Mouse (Mus musculus) erythroid progenitor cell, adult 5-6 weeks (primary cell): ENCODE measurements around the gene Gdpd5. TPM values are rescaled to one million over a fixed set of nuclear protein-coding genes. Genes with fewer than 3 reads are reported as not detected.
"Not testable (repeated sequence)": the region's sequence is repeated elsewhere in the genome, so short reads cannot be mapped to it uniquely, and the experiment has no call there.

Experiments used
- ATAC-seq: replicated peaks from 2 replicates; pipeline ENCODE4 v1.8.0; 2016; ENCODE audit warnings: moderate number of reproducible peaks, mild to moderate bottlenecking, moderate TSS enrichment, inconsistent platforms; ENCODE audit not compliant: poor library complexity, low FRiP score, severe bottlenecking
- total RNA-seq, 2 experiments: library from RNA; stranded (forward) in 1 of 2; stranded (reverse) in 1 of 2; fragments of 150-400 nt in 1 of 2; fragments of 186-747, 209-891 nt in 1 of 2; gene quantifications; 2 replicates each; pipeline versions ENCODE4 v1.2.3 to v1.2.4; 2015 to 2017; ENCODE audit warnings: low replicate concordance in 2 of 2

Gdpd5 gene
- total RNA-seq, 2 experiments from 2014 or later: not detected

- ATAC-seq: no peak
Measured at GRCm38 (mm10) chr7:99469680-99470405, 88.6 kb downstream of the Gdpd5 start.

- ATAC-seq: no peak
Measured at GRCm38 (mm10) chr7:99471578-99471977, 90.4 kb downstream of the Gdpd5 start.

- ATAC-seq: peak; percentile 58
Measured at GRCm38 (mm10) chr7:99473638-99474407, 92.6 kb downstream of the Gdpd5 start.

GRCm38 (mm10) chr7:99474836-99475561, 93.8 kb downstream of the Gdpd5 start:
- peak; percentile 88 for ATAC-seq

GRCm38 (mm10) chr7:99475562-99475911, 94.3 kb downstream of the Gdpd5 start:
- ATAC-seq: no peak

GRCm38 (mm10) chr7:99476558-99477114, 95.4 kb downstream of the Gdpd5 start:
- no peak for ATAC-seq

- ATAC-seq: no peak
Measured at GRCm38 (mm10) chr7:99477235-99477634, 96.0 kb downstream of the Gdpd5 start.

GRCm38 (mm10) chr7:99482637-99483036, 101.4 kb downstream of the Gdpd5 start:
- ATAC-seq: 0 out of 2 replicates have a peak, but pooled peaks have one; percentile 1

GRCm38 (mm10) chr7:99483271-99483923, 102.2 kb downstream of the Gdpd5 start, which contains the start of gene Rps3:
Gene Rps3, minus strand, starts transcription at chr7:99483738.
- peak; percentile 96 for ATAC-seq

GRCm38 (mm10) chr7:99483924-99484319, 102.7 kb downstream of the Gdpd5 start:
- peak; percentile 4; the same call in 1 of the 2 replicates for ATAC-seq

- no peak for ATAC-seq
Measured at GRCm38 (mm10) chr7:99484679-99485078, 103.5 kb downstream of the Gdpd5 start.

- no peak for ATAC-seq
Measured at GRCm38 (mm10) chr7:99489708-99490107, 108.5 kb downstream of the Gdpd5 start.

GRCm38 (mm10) chr7:99499128-99499527, 117.9 kb downstream of the Gdpd5 start:
- ATAC-seq: no peak

GRCm38 (mm10) chr7:99500201-99500600, 119.0 kb downstream of the Gdpd5 start:
- ATAC-seq: peak; percentile 86

- ATAC-seq: peak; percentile 80
Measured at GRCm38 (mm10) chr7:99500655-99501054, 119.4 kb downstream of the Gdpd5 start.

- peak; percentile 84 for ATAC-seq
Measured at GRCm38 (mm10) chr7:99501148-99501547, 119.9 kb downstream of the Gdpd5 start.

- no peak for ATAC-seq
Measured at GRCm38 (mm10) chr7:99504556-99504955, 123.3 kb downstream of the Gdpd5 start.

- not testable (repeated sequence) for ATAC-seq
Measured at GRCm38 (mm10) chr7:99508187-99508586, 127.0 kb downstream of the Gdpd5 start.

GRCm38 (mm10) chr7:99510087-99510501, 128.9 kb downstream of the Gdpd5 start:
- no peak for ATAC-seq
